Mouse (Mus musculus): Measurements from ENCODE around the gene Bicral. TPM values are rescaled to one million over a fixed set of nuclear protein-coding genes. Genes with fewer than 3 reads are reported as not detected.
"Not testable (repeated sequence)": the region's sequence is repeated elsewhere in the genome, so short reads cannot be mapped to it uniquely, and the experiment has no call there.

The Bicral gene
- polyA plus RNA-seq, 1 experiment from 2014 or later, result 3.5 TPM

DNA sequence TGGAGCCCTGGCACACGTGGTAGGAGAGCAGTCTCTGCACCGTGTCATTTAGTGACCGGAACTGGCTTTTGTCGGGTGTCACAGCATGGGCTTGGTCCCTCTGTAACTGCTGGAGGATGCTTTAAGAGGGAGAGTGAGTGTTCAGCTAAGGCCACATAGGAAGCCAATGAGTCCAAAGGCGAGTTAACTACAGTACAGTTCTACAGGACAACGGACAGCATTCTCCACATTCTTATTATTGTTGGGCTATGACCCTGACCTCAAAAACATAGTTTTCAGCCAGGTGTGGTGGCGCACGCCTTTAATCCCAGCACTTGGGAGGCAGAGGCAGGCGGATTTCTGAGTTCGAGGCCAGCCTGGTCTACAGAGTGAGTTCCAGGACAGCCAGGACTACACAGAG lies 49.9 kb downstream of the Bicral start:
- Histone ChIP-seq H3K4me1 (ENCODE audit: control insufficient read depth, insufficient read depth, low read length) (peaks cover 5% of the 10 kb centered on the region; the same call in 1 of the 2 replicates), H3K4me2 (ENCODE audit: low read depth, low read length) (no peak overlapping the region), H3K36me3 (ENCODE audit: control insufficient read depth, insufficient read depth) (peaks cover 33% of the 10 kb centered on the region), H3K4me3 (ENCODE audit: low read length) (no peak overlapping the region), H3K9ac (ENCODE audit: low read length) (no peak overlapping the region), H3K9me3 (replicated peaks; ENCODE audit: control insufficient read depth, low read length) (no peaks in the 10 kb centered on the region), H3K27ac (ENCODE audit: low read length) (no peak overlapping the region), H3K27me3 (ENCODE audit: control insufficient read depth, insufficient read depth, low read length) (no peaks in the 10 kb centered on the region)
- 84% methylated on average over 10 of the region's 10 CpGs for WGBS
- ATAC-seq (replicated peaks; ENCODE audit: extremely low read depth, insufficient read depth, low FRiP score), result no peak

DNA sequence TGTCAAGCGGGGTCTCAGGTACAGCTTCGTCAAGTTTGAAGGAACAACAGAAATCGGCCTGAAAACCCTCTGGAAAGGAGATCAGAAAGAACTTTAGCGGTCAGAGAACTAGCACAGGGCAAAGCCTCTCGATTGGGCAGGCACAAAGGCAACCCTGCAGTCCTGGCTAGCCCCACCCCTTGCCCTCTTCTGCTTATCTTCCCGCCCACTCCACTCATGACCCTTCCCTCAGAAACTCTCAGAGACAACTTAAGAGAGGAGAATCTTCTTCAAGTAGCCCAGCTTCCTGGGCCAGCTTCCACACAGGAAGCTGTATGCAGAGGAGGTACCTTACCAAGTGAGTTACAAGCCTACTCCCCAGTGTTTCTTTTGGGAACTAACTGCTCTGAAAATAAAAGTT lies 56.5 kb downstream of the Bicral start:
- Histone ChIP-seq H3K27me3 (ENCODE audit: control insufficient read depth, insufficient read depth, low read length) (no peaks in the 10 kb centered on the region), H3K9me3 (replicated peaks; ENCODE audit: control insufficient read depth, low read length) (no peaks in the 10 kb centered on the region), H3K4me1 (ENCODE audit: control insufficient read depth, insufficient read depth, low read length) (no peaks in the 10 kb centered on the region), H3K36me3 (ENCODE audit: control insufficient read depth, insufficient read depth) (peaks cover 27% of the 10 kb centered on the region), H3K4me2 (ENCODE audit: low read depth, low read length) (no peak overlapping the region), H3K9ac (ENCODE audit: low read length) (no peak overlapping the region), H3K4me3 (ENCODE audit: low read length) (no peak overlapping the region), H3K27ac (ENCODE audit: low read length) (no peak overlapping the region)
- WGBS, result 78% methylated on average over 6 of the region's 6 CpGs
- ATAC-seq (replicated peaks; ENCODE audit: extremely low read depth, insufficient read depth, low FRiP score), result no peak

GRCm38 (mm10) chr17:46799680-46800079 lies 58.6 kb downstream of the Bicral start:
- 76% methylated on average over 10 of the region's 10 CpGs for WGBS
- Histone ChIP-seq H3K4me1 (ENCODE audit: control insufficient read depth, insufficient read depth, low read length) (no peaks in the 10 kb centered on the region), H3K36me3 (ENCODE audit: control insufficient read depth, insufficient read depth) (peaks cover 16% of the 10 kb centered on the region), H3K27ac (ENCODE audit: low read length) (no peak overlapping the region), H3K9me3 (replicated peaks; ENCODE audit: control insufficient read depth, low read length) (no peaks in the 10 kb centered on the region), H3K4me2 (ENCODE audit: low read depth, low read length) (no peak overlapping the region), H3K27me3 (ENCODE audit: control insufficient read depth, insufficient read depth, low read length) (no peaks in the 10 kb centered on the region), H3K4me3 (ENCODE audit: low read length) (no peak overlapping the region), H3K9ac (ENCODE audit: low read length) (no peak overlapping the region)
- no peak for ATAC-seq (replicated peaks; ENCODE audit: extremely low read depth, insufficient read depth, low FRiP score)

- H3K4me1 ChIP-seq (ENCODE audit: control insufficient read depth, insufficient read depth, low read length), result no peaks in the 10 kb centered on the region
- WGBS, result 42% methylated on average over 8 of the region's 8 CpGs
- ATAC-seq (replicated peaks; ENCODE audit: extremely low read depth, insufficient read depth, low FRiP score), result no peak
These were observed 60.9 kb downstream of the Bicral start for GRCm38 (mm10) chr17:46797386-46797785.

DNA sequence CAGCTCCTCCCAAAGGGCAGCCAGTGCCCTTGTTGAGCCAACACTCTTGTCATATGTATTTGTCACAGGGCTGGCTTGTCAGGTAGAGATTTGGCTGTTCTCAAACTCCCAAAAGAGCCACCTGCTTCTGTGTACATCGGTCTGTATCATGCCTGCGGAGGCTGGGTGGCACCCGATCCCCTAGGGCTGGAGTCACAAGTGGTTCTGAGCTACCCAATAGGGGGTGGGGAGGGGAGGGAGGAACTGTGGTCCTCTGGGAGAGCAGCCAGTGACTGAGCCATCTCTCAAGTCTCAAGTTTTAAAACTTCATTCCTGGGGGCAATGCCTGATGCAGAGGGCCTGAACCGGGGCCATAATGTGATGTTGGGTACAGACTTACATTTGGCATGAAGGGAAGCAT lies 61.5 kb downstream of the Bicral start:
- ATAC-seq (replicated peaks; ENCODE audit: extremely low read depth, insufficient read depth, low FRiP score), result no peak
- no peaks in the 10 kb centered on the region for H3K4me1 ChIP-seq (ENCODE audit: control insufficient read depth, insufficient read depth, low read length)
- H3K9ac ChIP-seq (ENCODE audit: low read length), result no peak overlapping the region
- H3K9me3 ChIP-seq (replicated peaks; ENCODE audit: control insufficient read depth, low read length), result no peaks in the 10 kb centered on the region
- no peak overlapping the region for H3K27ac ChIP-seq (ENCODE audit: low read length)
- H3K4me3 ChIP-seq (ENCODE audit: low read length), result no peak overlapping the region
- H3K36me3 ChIP-seq (ENCODE audit: control insufficient read depth, insufficient read depth), result peaks cover 16% of the 10 kb centered on the region
- H3K27me3 ChIP-seq (ENCODE audit: control insufficient read depth, insufficient read depth, low read length), result no peaks in the 10 kb centered on the region
- H3K4me2 ChIP-seq (ENCODE audit: low read depth, low read length), result no peak overlapping the region
- WGBS, result 81% methylated on average over 4 of the region's 4 CpGs

More at GRCm38 (mm10) chr17:46797386-46797785, 60.9 kb downstream of the Bicral start:
- Histone ChIP-seq H3K36me3 (ENCODE audit: control insufficient read depth, insufficient read depth) (peaks cover 16% of the 10 kb centered on the region), H3K27me3 (ENCODE audit: control insufficient read depth, insufficient read depth, low read length) (no peaks in the 10 kb centered on the region), H3K27ac (ENCODE audit: low read length) (no peak overlapping the region), H3K4me3 (ENCODE audit: low read length) (no peak overlapping the region), H3K4me2 (ENCODE audit: low read depth, low read length) (no peak overlapping the region), H3K9ac (ENCODE audit: low read length) (no peak overlapping the region), H3K9me3 (replicated peaks; ENCODE audit: control insufficient read depth, low read length) (no peaks in the 10 kb centered on the region)

- 94% methylated on average over 2 of the region's 2 CpGs for WGBS
- no peaks in the 10 kb centered on the region for H3K4me1 ChIP-seq (ENCODE audit: control insufficient read depth, insufficient read depth, low read length)
- no peak overlapping the region for H3K4me3 ChIP-seq (ENCODE audit: low read length)
- H3K9me3 ChIP-seq (replicated peaks; ENCODE audit: control insufficient read depth, low read length), result no peaks in the 10 kb centered on the region
- H3K27ac ChIP-seq (ENCODE audit: low read length), result no peak overlapping the region
- no peaks in the 10 kb centered on the region for H3K36me3 ChIP-seq (ENCODE audit: control insufficient read depth, insufficient read depth)
- H3K4me2 ChIP-seq (ENCODE audit: low read depth, low read length), result no peak overlapping the region
- no peaks in the 10 kb centered on the region for H3K27me3 ChIP-seq (ENCODE audit: control insufficient read depth, insufficient read depth, low read length)
- ATAC-seq (replicated peaks; ENCODE audit: extremely low read depth, insufficient read depth, low FRiP score), result no peak
- no peak overlapping the region for H3K9ac ChIP-seq (ENCODE audit: low read length)
These were observed 65.3 kb downstream of the Bicral start for GRCm38 (mm10) chr17:46792963-46793362.

- ATAC-seq (replicated peaks; ENCODE audit: extremely low read depth, insufficient read depth, low FRiP score); H3K4me3 ChIP-seq (ENCODE audit: low read length); H3K4me2 ChIP-seq (ENCODE audit: low read depth, low read length); H3K27me3 ChIP-seq (ENCODE audit: control insufficient read depth, insufficient read depth, low read length); H3K9me3 ChIP-seq (replicated peaks; ENCODE audit: control insufficient read depth, low read length); H3K36me3 ChIP-seq (ENCODE audit: control insufficient read depth, insufficient read depth); H3K27ac ChIP-seq (ENCODE audit: low read length); H3K4me1 ChIP-seq (ENCODE audit: control insufficient read depth, insufficient read depth, low read length); H3K9ac ChIP-seq (ENCODE audit: low read length): not testable (repeated sequence)
- 65% methylated on average over 2 of the region's 2 CpGs for WGBS
These were observed 70.3 kb downstream of the Bicral start for GRCm38 (mm10) chr17:46787974-46788373.

GRCm38 (mm10) chr17:46786952-46787351 lies 71.3 kb downstream of the Bicral start:
- WGBS, result 76% methylated on average over 5 of the region's 5 CpGs
- Histone ChIP-seq H3K4me1 (ENCODE audit: control insufficient read depth, insufficient read depth, low read length) (no peaks in the 10 kb centered on the region), H3K9me3 (replicated peaks; ENCODE audit: control insufficient read depth, low read length) (no peaks in the 10 kb centered on the region), H3K36me3 (ENCODE audit: control insufficient read depth, insufficient read depth) (no peaks in the 10 kb centered on the region), H3K4me3 (ENCODE audit: low read length) (no peak overlapping the region), H3K4me2 (ENCODE audit: low read depth, low read length) (no peak overlapping the region), H3K9ac (ENCODE audit: low read length) (no peak overlapping the region), H3K27me3 (ENCODE audit: control insufficient read depth, insufficient read depth, low read length) (no peaks in the 10 kb centered on the region), H3K27ac (ENCODE audit: low read length) (no peak overlapping the region)
- ATAC-seq (replicated peaks; ENCODE audit: extremely low read depth, insufficient read depth, low FRiP score), result no peak

DNA sequence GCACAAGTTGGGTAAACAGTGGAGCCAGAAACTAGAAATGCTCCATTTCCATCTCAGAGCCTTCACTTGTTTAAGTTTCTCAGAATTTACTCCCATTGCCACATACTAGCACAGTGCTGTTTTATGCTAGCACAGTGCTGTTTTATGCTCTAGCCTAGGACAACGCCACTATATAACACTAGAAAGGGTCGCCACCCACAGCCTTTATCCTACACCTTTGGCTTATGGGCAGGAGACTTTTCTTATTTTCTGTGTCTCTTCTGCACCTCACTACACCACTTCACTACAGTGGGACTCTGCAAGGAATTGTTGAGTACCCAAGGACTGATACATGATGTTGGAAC lies 75.1 kb downstream of the Bicral start:
- 0 out of 2 replicates have a peak, but pooled peaks have one; percentile 4 for ATAC-seq (replicated peaks; ENCODE audit: extremely low read depth, insufficient read depth, low FRiP score)
- Histone ChIP-seq H3K27me3 (ENCODE audit: control insufficient read depth, insufficient read depth, low read length) (no peaks in the 10 kb centered on the region), H3K4me1 (ENCODE audit: control insufficient read depth, insufficient read depth, low read length) (peaks cover 6% of the 10 kb centered on the region; the same call in 1 of the 2 replicates), H3K4me3 (ENCODE audit: low read length) (peak overlapping the region; percentile 64), H3K9ac (ENCODE audit: low read length) (no peak overlapping the region), H3K9me3 (replicated peaks; ENCODE audit: control insufficient read depth, low read length) (no peaks in the 10 kb centered on the region), H3K4me2 (ENCODE audit: low read depth, low read length) (peak overlapping the region; percentile 65; the same call in 1 of the 2 replicates), H3K36me3 (ENCODE audit: control insufficient read depth, insufficient read depth) (peaks cover 21% of the 10 kb centered on the region), H3K27ac (ENCODE audit: low read length) (peak overlapping the region; percentile 75)
- 77% methylated on average over 2 of the region's 2 CpGs for WGBS

Measured in heart, embryonic 16.5 days (tissue).